Mouse (Mus musculus) midbrain, embryonic 14.5 days (tissue): ENCODE results near the gene Golga2. TPM values are rescaled to one million over a fixed set of nuclear protein-coding genes. Genes with fewer than 3 reads are reported as not detected.
A peak's percentile ranks its signal among the peaks of the same experiment; 100 is the strongest.

Experiments
- ATAC-seq: fragments of 200-750 bp; cut with Nextera tagmentation; 2 replicates; pipeline ENCODE4 v1.8.0; 2017; ENCODE audit warnings: moderate number of reproducible peaks, moderate library complexity; ENCODE audit not compliant: low FRiP score, low TSS enrichment
- DNase-seq: peaks from one replicate; pipeline ENCODE4 v3.0.0-alpha.2; 2015
- H3K27ac ChIP-seq: fragments of 300-500 bp; sonication (generic); replicated peaks from 2 replicates; pipeline ENCODE4 v1.5.1; 2014; ENCODE audit warnings: mild to moderate bottlenecking, low read depth, low read length, moderate library complexity
- H3K27me3 ChIP-seq: fragments of 300-500 bp; sonication (generic); 2 replicates; pipeline ENCODE4 v1.6.1; 2014; ENCODE audit warnings: low read length, control low read depth, mixed read lengths; ENCODE audit not compliant: control insufficient read depth, insufficient read depth
- H3K36me3 ChIP-seq: fragments of 300-500 bp; sonication (generic); 2 replicates; pipeline ENCODE4 v1.6.1; 2014; ENCODE audit warnings: low read length, control low read depth; ENCODE audit not compliant: control insufficient read depth, insufficient read depth
- H3K4me1 ChIP-seq: fragments of 300-500 bp; sonication (generic); 2 replicates; pipeline ENCODE4 v1.6.1; 2014; ENCODE audit warnings: mild to moderate bottlenecking, antibody characterized with exemption, low read length, control low read depth; ENCODE audit not compliant: control insufficient read depth, insufficient read depth
- H3K4me2 ChIP-seq: fragments of 300-500 bp; sonication (generic); 2 replicates; pipeline ENCODE4 v1.6.1; 2014; ENCODE audit warnings: mild to moderate bottlenecking, low read length, moderate library complexity
- H3K4me3 ChIP-seq: fragments of 300-500 bp; sonication (generic); replicated peaks from 2 replicates; pipeline ENCODE4 v1.5.1; 2014; ENCODE audit warnings: low read depth, low read length
- H3K9ac ChIP-seq: fragments of 300-500 bp; sonication (generic); replicated peaks from 2 replicates; pipeline ENCODE4 v1.6.1; 2014; ENCODE audit warnings: mild to moderate bottlenecking, low read length, moderate library complexity
- H3K9me3 ChIP-seq: fragments of 300-500 bp; sonication (generic); 2 replicates; pipeline ENCODE4 v1.6.1; 2016; ENCODE audit warnings: low read length, control low read depth, mixed read lengths; ENCODE audit not compliant: control insufficient read depth
- WGBS: fragments of 180-500 bp; shearing (Covaris S2); extraction: QIAGEN DNeasy Blood & Tissue Kit; methylation state at CpG from one replicate; pipeline ENCODE4 v1.1.7; 2014; 5-methylcytosine and 5-hydroxymethylcytosine counted together
- polyA plus RNA-seq: library from polyadenylated mRNA; unstranded; fragments of >200 nt; fragmentation: Nextera tagmentation; extraction: Ambion mirVana; gene quantifications from 2 replicates; pipeline ENCODE4 v1.2.1, GENCODE M21; 2014

The Golga2 gene
- polyA plus RNA-seq, 1 experiment from 2014 or later, result 26.1 TPM

- no peak for ATAC-seq
These were observed 23.1 kb downstream of the Golga2 start for GRCm38 (mm10) chr2:32310096-32310845.

GRCm38 (mm10) chr2:32311443-32312317, 24.5 kb downstream of the Golga2 start:
- 10% methylated on average over 42 of the region's 42 CpGs for WGBS
- peak; percentile 18; the same call in 1 of the 2 replicates for ATAC-seq
- H3K4me2 ChIP-seq, result peak overlapping the region; percentile 80

More at GRCm38 (mm10) chr2:32310096-32310845, 23.1 kb downstream of the Golga2 start:
- H3K9me3 ChIP-seq, result no peaks in the 10 kb centered on the region
- H3K4me1 ChIP-seq, result peaks cover 8% of the 10 kb centered on the region
- H3K9ac ChIP-seq, result no peak overlapping the region
- 88% methylated on average over 18 of the region's 18 CpGs for WGBS
- peaks cover 6% of the 10 kb centered on the region; the same call in 1 of the 2 replicates for H3K27me3 ChIP-seq
- H3K4me2 ChIP-seq, result no peak overlapping the region
- no peak overlapping the region for H3K4me3 ChIP-seq
- H3K27ac ChIP-seq, result no peak overlapping the region
- DNase-seq, result no peak
- H3K36me3 ChIP-seq, result peaks cover 81% of the 10 kb centered on the region

GRCm38 (mm10) chr2:32312318-32312964, 25.3 kb downstream of the Golga2 start:
- peak overlapping the region; percentile 39 for H3K4me3 ChIP-seq
- 1% methylated on average over 56 of the region's 56 CpGs for WGBS
- peaks cover 6% of the 10 kb centered on the region; the same call in 1 of the 2 replicates for H3K27me3 ChIP-seq
- peak; percentile 85 for DNase-seq
- peak overlapping the region; percentile 80 for H3K4me2 ChIP-seq
- H3K27ac ChIP-seq, result no peak overlapping the region; the same call in 1 of the 2 replicates
- no peaks in the 10 kb centered on the region for H3K9me3 ChIP-seq
- H3K36me3 ChIP-seq, result peaks cover 66% of the 10 kb centered on the region
- peak overlapping the region; percentile 56 for H3K9ac ChIP-seq
- peak; percentile 68 for ATAC-seq
- H3K4me1 ChIP-seq, result peaks cover 8% of the 10 kb centered on the region

More at GRCm38 (mm10) chr2:32311443-32312317, 24.5 kb downstream of the Golga2 start:
- Histone ChIP-seq H3K27ac (no peak overlapping the region), H3K36me3 (peaks cover 73% of the 10 kb centered on the region), H3K9ac (peak overlapping the region; percentile 56), H3K4me1 (peaks cover 8% of the 10 kb centered on the region), H3K9me3 (no peaks in the 10 kb centered on the region), H3K27me3 (peaks cover 6% of the 10 kb centered on the region; the same call in 1 of the 2 replicates), H3K4me3 (peak overlapping the region; percentile 39)
- no peak for DNase-seq

- DNase-seq (no peak), ATAC-seq (no peak)
- Histone ChIP-seq H3K4me3 (no peak overlapping the region), H3K36me3 (peaks cover 43% of the 10 kb centered on the region), H3K4me1 (peaks cover 15% of the 10 kb centered on the region), H3K27me3 (peaks cover 6% of the 10 kb centered on the region; the same call in 1 of the 2 replicates), H3K27ac (no peak overlapping the region), H3K4me2 (no peak overlapping the region), H3K9ac (no peak overlapping the region), H3K9me3 (no peaks in the 10 kb centered on the region)
- WGBS, result 95% methylated on average over 14 of the region's 14 CpGs
These were observed 27.6 kb downstream of the Golga2 start for GRCm38 (mm10) chr2:32314831-32315230.

GRCm38 (mm10) chr2:32315751-32316150, 28.6 kb downstream of the Golga2 start:
- H3K9ac ChIP-seq, result no peak overlapping the region
- peaks cover 6% of the 10 kb centered on the region; the same call in 1 of the 2 replicates for H3K27me3 ChIP-seq
- peaks cover 40% of the 10 kb centered on the region for H3K36me3 ChIP-seq
- peaks cover 15% of the 10 kb centered on the region for H3K4me1 ChIP-seq
- no peak overlapping the region for H3K27ac ChIP-seq
- WGBS, result 11% methylated on average over 8 of the region's 8 CpGs
- DNase-seq, result no peak
- no peaks in the 10 kb centered on the region for H3K9me3 ChIP-seq
- no peak overlapping the region for H3K4me2 ChIP-seq
- no peak for ATAC-seq
- no peak overlapping the region for H3K4me3 ChIP-seq

GRCm38 (mm10) chr2:32316887-32317656, 29.9 kb downstream of the Golga2 start:
- Histone ChIP-seq H3K4me2 (no peak overlapping the region), H3K27ac (0 out of 2 replicates have a peak overlapping the region, but pooled peaks have one; percentile 20), H3K4me1 (peaks cover 13% of the 10 kb centered on the region), H3K9me3 (no peaks in the 10 kb centered on the region), H3K4me3 (no peak overlapping the region), H3K27me3 (peaks cover under 1% of the 10 kb centered on the region; the same call in 1 of the 2 replicates), H3K36me3 (peaks cover 33% of the 10 kb centered on the region), H3K9ac (no peak overlapping the region)
- ATAC-seq (no peak), DNase-seq (no peak)
- WGBS, result 81% methylated on average over 20 of the region's 20 CpGs

- no peak overlapping the region for H3K9ac ChIP-seq
- H3K36me3 ChIP-seq, result peaks cover 33% of the 10 kb centered on the region
- peaks cover 21% of the 10 kb centered on the region for H3K4me1 ChIP-seq
- no peak overlapping the region for H3K4me3 ChIP-seq
- 12% methylated on average over 18 of the region's 19 CpGs for WGBS
- peak; percentile 43 for DNase-seq
- peak overlapping the region; percentile 39 for H3K4me2 ChIP-seq
- no peaks in the 10 kb centered on the region for H3K27me3 ChIP-seq
- 0 out of 2 replicates have a peak overlapping the region, but pooled peaks have one; percentile 20 for H3K27ac ChIP-seq
- H3K9me3 ChIP-seq, result no peaks in the 10 kb centered on the region
- ATAC-seq, result peak; percentile 8; the same call in 1 of the 2 replicates
These were observed 30.7 kb downstream of the Golga2 start for GRCm38 (mm10) chr2:32317791-32318417.
